Mouse (Mus musculus) kidney, adult 2 months (tissue): ENCODE results near the gene Selp.

Source experiments
- CTCF ChIP-seq: fragments of 200-500 bp; conservative IDR thresholded peaks from 2 replicates; pipeline ENCODE4 v1.5.1; 2011; ENCODE audit warnings: low read depth, mild to moderate bottlenecking, control low read depth, low read length, moderate library complexity, mixed read lengths; ENCODE audit not compliant: insufficient read depth, insufficient read length
- POLR2A ChIP-seq: fragments of 200-500 bp; IDR thresholded peaks from one replicate; pipeline ENCODE4 v1.6.1; 2011; ENCODE audit warnings: low read depth, low read length, control low read depth

GRCm38 (mm10) chr1:164097911-164098310 lies 17.2 kb upstream of the Selp start:
- TF ChIP-seq CTCF (no peak), POLR2A (no peak)
